Mouse (Mus musculus): ENCODE measurements at regions not wholly inside any gene's neighbourhood (a gene's known extent, or its start where the extent isn't known, plus 50 kb on each side); places are given as distances from the start of the nearest gene placed in this dataset.

GRCm38 (mm10) chr12:26733822-26734557, 265.0 kb downstream of the Cmpk2 start:
- peaks cover 8% of the 10 kb centered on the region for H3K4me1 ChIP-seq (ENCODE audit: control insufficient read depth, insufficient read depth, low read length)
- peak overlapping the region; percentile 53 for H3K27ac ChIP-seq (ENCODE audit: low read length)
- H3K9me3 ChIP-seq (replicated peaks; ENCODE audit: control insufficient read depth, low read length, poor library complexity, severe bottlenecking) = no peaks in the 10 kb centered on the region
- no peak overlapping the region for H3K4me3 ChIP-seq (ENCODE audit: low read depth, low read length)
- no peaks in the 10 kb centered on the region for H3K27me3 ChIP-seq (ENCODE audit: control insufficient read depth, insufficient read depth, low read depth, low read length)
- H3K9ac ChIP-seq (ENCODE audit: low read depth, low read length) = no peak overlapping the region
- WGBS = 18% methylated on average over 4 of the region's 4 CpGs
- no peaks in the 10 kb centered on the region for H3K36me3 ChIP-seq (ENCODE audit: control insufficient read depth, insufficient read depth, low read length)
- ATAC-seq = peak; percentile 83
- peak overlapping the region; percentile 23 for H3K4me2 ChIP-seq (ENCODE audit: low read length)

GRCm38 (mm10) chr12:26723399-26723798, 254.4 kb downstream of the Cmpk2 start:
- H3K9me3 ChIP-seq (replicated peaks; ENCODE audit: control insufficient read depth, low read length, poor library complexity, severe bottlenecking) = no peaks in the 10 kb centered on the region
- no peak overlapping the region for H3K9ac ChIP-seq (ENCODE audit: low read depth, low read length)
- WGBS = 87% methylated on average over 1 of the region's 1 CpGs
- H3K36me3 ChIP-seq (ENCODE audit: control insufficient read depth, insufficient read depth, low read length) = no peaks in the 10 kb centered on the region
- no peaks in the 10 kb centered on the region for H3K27me3 ChIP-seq (ENCODE audit: control insufficient read depth, insufficient read depth, low read depth, low read length)
- H3K4me1 ChIP-seq (ENCODE audit: control insufficient read depth, insufficient read depth, low read length) = peaks cover 3% of the 10 kb centered on the region
- H3K4me3 ChIP-seq (ENCODE audit: low read depth, low read length) = no peak overlapping the region
- no peak for ATAC-seq
- no peak overlapping the region for H3K27ac ChIP-seq (ENCODE audit: low read length)
- H3K4me2 ChIP-seq (ENCODE audit: low read length) = no peak overlapping the region

GRCm38 (mm10) chr12:26698838-26699237, 229.8 kb downstream of the Cmpk2 start:
- H3K27ac ChIP-seq (ENCODE audit: low read length) = no peak overlapping the region
- H3K9ac ChIP-seq (ENCODE audit: low read depth, low read length) = no peak overlapping the region
- H3K4me1 ChIP-seq (ENCODE audit: control insufficient read depth, insufficient read depth, low read length) = no peaks in the 10 kb centered on the region
- H3K4me2 ChIP-seq (ENCODE audit: low read length) = no peak overlapping the region
- ATAC-seq = no peak
- H3K4me3 ChIP-seq (ENCODE audit: low read depth, low read length) = no peak overlapping the region
- H3K27me3 ChIP-seq (ENCODE audit: control insufficient read depth, insufficient read depth, low read depth, low read length) = no peaks in the 10 kb centered on the region
- WGBS = 60% methylated on average over 1 of the region's 1 CpGs
- no peaks in the 10 kb centered on the region for H3K9me3 ChIP-seq (replicated peaks; ENCODE audit: control insufficient read depth, low read length, poor library complexity, severe bottlenecking)
- no peaks in the 10 kb centered on the region for H3K36me3 ChIP-seq (ENCODE audit: control insufficient read depth, insufficient read depth, low read length)

- no peaks in the 10 kb centered on the region for H3K9me3 ChIP-seq (replicated peaks; ENCODE audit: control insufficient read depth, low read length, poor library complexity, severe bottlenecking)
- H3K36me3 ChIP-seq (ENCODE audit: control insufficient read depth, insufficient read depth, low read length) = no peaks in the 10 kb centered on the region
- ATAC-seq = no peak
- H3K9ac ChIP-seq (ENCODE audit: low read depth, low read length) = no peak overlapping the region
- WGBS = 67% methylated on average over 4 of the region's 4 CpGs
- H3K4me2 ChIP-seq (ENCODE audit: low read length) = no peak overlapping the region
- no peak overlapping the region for H3K4me3 ChIP-seq (ENCODE audit: low read depth, low read length)
- H3K27ac ChIP-seq (ENCODE audit: low read length) = no peak overlapping the region
- no peaks in the 10 kb centered on the region for H3K4me1 ChIP-seq (ENCODE audit: control insufficient read depth, insufficient read depth, low read length)
- no peaks in the 10 kb centered on the region for H3K27me3 ChIP-seq (ENCODE audit: control insufficient read depth, insufficient read depth, low read depth, low read length)
Observed at GRCm38 (mm10) chr12:26688048-26688447, 219.0 kb downstream of the Cmpk2 start.

DNA sequence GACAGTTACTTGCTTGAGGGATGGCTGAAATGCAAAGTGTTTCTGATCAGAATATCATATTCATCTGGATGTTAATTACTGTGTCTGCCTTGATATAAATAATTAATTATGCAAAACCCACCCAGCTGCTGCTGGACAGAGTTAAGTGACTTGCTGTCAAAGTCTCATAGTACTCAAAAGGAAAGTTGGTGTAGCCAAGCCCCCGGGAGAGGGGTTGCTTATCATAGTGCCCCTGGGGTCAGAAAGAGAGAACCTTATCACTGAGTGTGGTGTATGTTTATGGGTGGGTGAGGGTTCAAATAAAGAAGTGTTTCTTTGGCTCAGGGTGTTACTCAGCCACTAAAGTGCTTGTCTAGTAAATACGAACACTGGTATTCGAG, 211.6 kb downstream of the Cmpk2 start:
- Histone ChIP-seq H3K4me1 (ENCODE audit: control insufficient read depth, insufficient read depth, low read length) (peaks cover 9% of the 10 kb centered on the region; the same call in 1 of the 2 replicates), H3K4me3 (ENCODE audit: low read depth, low read length) (no peak overlapping the region), H3K9me3 (replicated peaks; ENCODE audit: control insufficient read depth, low read length, poor library complexity, severe bottlenecking) (no peaks in the 10 kb centered on the region), H3K27me3 (ENCODE audit: control insufficient read depth, insufficient read depth, low read depth, low read length) (no peaks in the 10 kb centered on the region), H3K27ac (ENCODE audit: low read length) (peak overlapping the region; percentile 66), H3K4me2 (ENCODE audit: low read length) (no peak overlapping the region), H3K9ac (ENCODE audit: low read depth, low read length) (no peak overlapping the region), H3K36me3 (ENCODE audit: control insufficient read depth, insufficient read depth, low read length) (no peaks in the 10 kb centered on the region)
- WGBS = 64% methylated on average over 3 of the region's 3 CpGs
- no peak for ATAC-seq

- ATAC-seq = no peak
- peaks cover 9% of the 10 kb centered on the region; the same call in 1 of the 2 replicates for H3K4me1 ChIP-seq (ENCODE audit: control insufficient read depth, insufficient read depth, low read length)
- no peaks in the 10 kb centered on the region for H3K36me3 ChIP-seq (ENCODE audit: control insufficient read depth, insufficient read depth, low read length)
- H3K4me3 ChIP-seq (ENCODE audit: low read depth, low read length) = no peak overlapping the region
- no peak overlapping the region for H3K9ac ChIP-seq (ENCODE audit: low read depth, low read length)
- no peak overlapping the region for H3K4me2 ChIP-seq (ENCODE audit: low read length)
- 30% methylated on average over 9 of the region's 9 CpGs for WGBS
- peak overlapping the region; percentile 66 for H3K27ac ChIP-seq (ENCODE audit: low read length)
- H3K9me3 ChIP-seq (replicated peaks; ENCODE audit: control insufficient read depth, low read length, poor library complexity, severe bottlenecking) = no peaks in the 10 kb centered on the region
- H3K27me3 ChIP-seq (ENCODE audit: control insufficient read depth, insufficient read depth, low read depth, low read length) = no peaks in the 10 kb centered on the region
Observed at GRCm38 (mm10) chr12:26679887-26680567, 211.0 kb downstream of the Cmpk2 start.

GRCm38 (mm10) chr12:26665466-26665865, 196.5 kb downstream of the Cmpk2 start:
- Histone ChIP-seq H3K4me2 (ENCODE audit: low read length) (no peak overlapping the region), H3K9me3 (replicated peaks; ENCODE audit: control insufficient read depth, low read length, poor library complexity, severe bottlenecking) (no peaks in the 10 kb centered on the region), H3K36me3 (ENCODE audit: control insufficient read depth, insufficient read depth, low read length) (no peaks in the 10 kb centered on the region), H3K9ac (ENCODE audit: low read depth, low read length) (no peak overlapping the region), H3K27me3 (ENCODE audit: control insufficient read depth, insufficient read depth, low read depth, low read length) (no peaks in the 10 kb centered on the region), H3K4me1 (ENCODE audit: control insufficient read depth, insufficient read depth, low read length) (no peaks in the 10 kb centered on the region), H3K4me3 (ENCODE audit: low read depth, low read length) (no peak overlapping the region), H3K27ac (ENCODE audit: low read length) (no peak overlapping the region)
- WGBS = 73% methylated on average over 4 of the region's 4 CpGs
- no peak for ATAC-seq

DNA sequence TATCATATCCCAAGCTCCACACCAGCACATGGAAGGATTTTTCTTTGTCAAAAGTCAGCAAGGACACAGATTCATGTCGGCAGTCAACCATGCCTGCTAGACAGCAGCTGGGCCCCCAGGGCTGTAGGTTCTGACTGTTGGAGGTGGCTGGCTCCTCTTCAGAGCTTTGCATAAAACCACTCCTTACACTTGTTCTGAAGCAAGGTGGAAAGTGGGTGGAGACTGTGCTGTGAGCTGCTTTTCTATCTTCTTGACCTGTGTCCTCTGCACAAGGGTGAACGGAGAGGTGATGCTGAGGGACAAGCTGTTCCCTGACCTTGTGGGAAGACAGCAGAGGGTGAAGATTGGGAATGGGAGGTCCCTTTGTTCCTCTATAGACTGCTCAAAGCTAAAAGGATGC, 185.2 kb downstream of the Cmpk2 start:
- no peaks in the 10 kb centered on the region for H3K27me3 ChIP-seq (ENCODE audit: control insufficient read depth, insufficient read depth, low read depth, low read length)
- no peak overlapping the region for H3K9ac ChIP-seq (ENCODE audit: low read depth, low read length)
- no peaks in the 10 kb centered on the region; the same call in 1 of the 2 replicates for H3K4me1 ChIP-seq (ENCODE audit: control insufficient read depth, insufficient read depth, low read length)
- no peaks in the 10 kb centered on the region for H3K36me3 ChIP-seq (ENCODE audit: control insufficient read depth, insufficient read depth, low read length)
- ATAC-seq = no peak
- no peak overlapping the region for H3K27ac ChIP-seq (ENCODE audit: low read length)
- H3K4me3 ChIP-seq (ENCODE audit: low read depth, low read length) = no peak overlapping the region
- 86% methylated on average over 2 of the region's 2 CpGs for WGBS
- H3K4me2 ChIP-seq (ENCODE audit: low read length) = no peak overlapping the region
- no peaks in the 10 kb centered on the region for H3K9me3 ChIP-seq (replicated peaks; ENCODE audit: control insufficient read depth, low read length, poor library complexity, severe bottlenecking)

DNA sequence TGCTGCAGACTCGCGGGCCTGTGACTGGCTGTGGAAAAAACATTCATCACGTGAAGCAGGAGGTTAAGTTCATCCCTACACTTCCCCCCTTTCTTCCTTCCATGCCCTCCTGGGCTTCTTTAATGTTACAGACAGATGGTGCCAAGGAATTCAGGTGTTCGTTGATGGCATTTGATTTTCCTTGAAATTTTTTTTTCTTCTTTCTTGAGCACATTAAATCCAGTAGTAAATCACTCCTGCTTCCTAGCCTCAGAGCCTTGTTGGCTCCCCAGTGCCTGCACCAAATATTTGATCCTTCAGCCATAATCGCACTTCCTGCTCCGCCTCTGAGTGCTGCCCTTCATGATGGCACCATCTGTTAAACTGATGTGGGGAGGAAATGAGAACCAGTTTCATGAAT, 184.8 kb downstream of the Cmpk2 start:
- H3K9ac ChIP-seq (ENCODE audit: low read depth, low read length) = no peak overlapping the region
- H3K27ac ChIP-seq (ENCODE audit: low read length) = no peak overlapping the region
- no peaks in the 10 kb centered on the region; the same call in 1 of the 2 replicates for H3K4me1 ChIP-seq (ENCODE audit: control insufficient read depth, insufficient read depth, low read length)
- no peak overlapping the region for H3K4me2 ChIP-seq (ENCODE audit: low read length)
- no peak for ATAC-seq
- H3K27me3 ChIP-seq (ENCODE audit: control insufficient read depth, insufficient read depth, low read depth, low read length) = no peaks in the 10 kb centered on the region
- H3K36me3 ChIP-seq (ENCODE audit: control insufficient read depth, insufficient read depth, low read length) = no peaks in the 10 kb centered on the region
- H3K4me3 ChIP-seq (ENCODE audit: low read depth, low read length) = no peak overlapping the region
- 78% methylated on average over 6 of the region's 6 CpGs for WGBS
- H3K9me3 ChIP-seq (replicated peaks; ENCODE audit: control insufficient read depth, low read length, poor library complexity, severe bottlenecking) = no peaks in the 10 kb centered on the region
